Mouse (Mus musculus): Measurements from ENCODE around the gene Gm20388.

Gene Gm20388

GRCm38 (mm10) chr8:123648245-123649170 is 3737.9 kb downstream of the Gm20388 start:
- no peak for DNase-seq (ENCODE audit: extremely low spot score)

DNA sequence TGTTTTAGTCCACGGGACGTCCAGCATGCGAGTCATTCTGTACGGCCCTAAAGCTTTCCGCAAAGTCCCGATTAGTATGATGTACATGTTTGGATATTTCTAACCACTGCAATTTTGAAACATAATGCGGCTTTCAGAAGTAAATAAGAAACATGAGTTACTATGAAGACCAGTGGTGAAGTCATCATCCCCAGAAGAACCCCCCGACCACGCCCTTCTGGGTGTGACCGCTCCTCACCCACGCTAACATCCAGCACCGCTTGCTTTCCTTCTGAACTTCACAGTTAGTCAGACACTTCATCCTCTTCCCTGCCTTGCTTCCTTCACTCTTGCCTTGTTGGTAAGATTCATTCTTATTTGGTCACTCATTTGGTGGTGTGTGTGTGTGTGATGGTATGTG is 3738.8 kb downstream of the Gm20388 start:
- DNase-seq (ENCODE audit: extremely low spot score) = no peak

GRCm38 (mm10) chr8:123651390-123652098 is 3740.9 kb downstream of the Gm20388 start:
- DNase-seq (ENCODE audit: extremely low spot score) = no peak

GRCm38 (mm10) chr8:123652641-123653040 is 3742.0 kb downstream of the Gm20388 start:
- no peak for DNase-seq (ENCODE audit: extremely low spot score)

GRCm38 (mm10) chr8:123653308-123653993 is 3742.8 kb downstream of the Gm20388 start, which contains the start of gene Rhou:
Gene Rhou, plus strand, starts transcription at chr8:123653929.
- peak; percentile 96 for DNase-seq (ENCODE audit: extremely low spot score)

GRCm38 (mm10) chr8:123653994-123654569 is 3743.4 kb downstream of the Gm20388 start:
- peak; percentile 79 for DNase-seq (ENCODE audit: extremely low spot score)

GRCm38 (mm10) chr8:123654763-123655162 is 3744.1 kb downstream of the Gm20388 start:
- no peak for DNase-seq (ENCODE audit: extremely low spot score)

DNA sequence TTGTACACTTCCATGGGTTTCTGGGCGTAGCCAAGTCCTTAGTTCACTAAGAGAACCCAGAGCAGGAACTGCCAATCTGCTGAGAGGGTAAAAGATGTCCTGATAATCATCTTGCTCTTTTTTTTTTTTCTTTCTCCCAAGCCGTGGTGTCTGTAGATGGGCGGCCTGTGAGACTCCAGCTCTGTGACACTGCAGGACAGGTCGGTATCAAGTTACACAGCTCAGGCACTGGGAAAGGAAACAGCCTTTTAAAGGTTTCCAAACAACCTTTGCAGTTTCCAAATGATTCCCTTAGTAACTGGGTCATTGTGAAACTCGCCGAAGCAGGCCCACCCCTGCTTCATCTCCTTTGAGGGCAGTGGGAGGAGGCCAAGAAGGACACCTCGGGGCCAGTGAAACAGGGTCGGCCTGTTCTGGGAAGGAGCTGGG is 3744.7 kb downstream of the Gm20388 start:
- peak; percentile 67 for DNase-seq (ENCODE audit: extremely low spot score)

DNA sequence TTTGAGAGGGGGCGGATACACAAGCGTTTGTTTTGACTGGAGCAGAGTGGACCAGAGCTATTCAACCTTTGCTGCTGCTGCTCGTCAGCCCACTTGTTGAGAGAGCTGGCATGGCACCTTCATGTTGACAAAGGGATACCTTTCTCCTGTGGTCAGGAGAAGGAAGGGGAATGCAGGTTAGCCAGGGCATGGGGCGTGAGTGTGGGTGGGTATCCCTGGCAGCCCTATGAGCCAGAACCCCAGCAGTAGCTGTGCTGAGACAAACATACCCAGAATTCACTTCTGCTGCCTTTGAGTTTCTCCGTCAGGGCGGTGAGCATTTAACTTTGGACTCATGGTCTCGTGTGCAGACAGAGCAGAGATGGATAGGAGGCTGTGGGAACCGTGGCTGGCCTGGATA is 3747.2 kb downstream of the Gm20388 start:
- no peak for DNase-seq (ENCODE audit: extremely low spot score)

GRCm38 (mm10) chr8:123659469-123660057 is 3748.9 kb downstream of the Gm20388 start:
- no peak for DNase-seq (ENCODE audit: extremely low spot score)

DNA sequence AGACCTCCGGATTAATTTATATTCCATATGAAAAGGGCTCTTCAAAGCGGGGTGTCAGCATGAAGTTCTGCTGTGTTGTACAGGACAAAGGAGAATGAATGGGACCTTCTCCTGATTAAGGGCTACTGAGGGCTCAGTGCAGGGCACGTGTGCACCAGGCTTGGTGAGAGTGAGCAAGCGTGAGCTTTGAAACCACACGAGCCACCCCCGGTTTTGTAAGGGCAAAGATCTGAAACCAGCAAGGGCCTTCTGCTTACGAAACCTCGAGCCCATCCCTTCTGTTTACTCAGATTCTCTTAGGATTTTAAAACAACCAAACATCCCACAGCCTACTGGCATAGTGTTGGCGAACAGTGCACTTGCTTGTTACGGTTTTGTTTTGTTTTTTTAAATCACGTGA is 3750.9 kb downstream of the Gm20388 start:
- DNase-seq (ENCODE audit: extremely low spot score) = no peak

GRCm38 (mm10) chr8:123665580-123665979 is 3754.9 kb downstream of the Gm20388 start:
- no peak for DNase-seq (ENCODE audit: extremely low spot score)

DNA sequence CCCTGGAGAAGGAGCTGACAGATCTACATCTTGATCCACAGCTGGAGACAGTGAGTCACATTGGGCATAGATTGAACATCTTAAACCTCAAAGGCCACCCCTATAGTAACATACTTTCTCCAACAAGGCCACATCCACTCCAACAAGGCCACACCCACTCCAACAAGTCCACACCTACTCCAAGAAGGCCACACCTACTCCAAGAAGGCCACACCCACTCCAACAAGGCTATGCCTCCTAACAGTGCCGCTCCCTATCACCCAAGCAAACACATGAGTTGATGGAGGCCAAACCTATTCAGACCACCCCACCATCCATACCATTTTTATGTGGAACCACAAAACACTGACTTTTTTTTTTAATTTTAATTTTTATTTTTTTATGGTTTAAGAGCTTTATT is 3756.2 kb downstream of the Gm20388 start:
- DNase-seq (ENCODE audit: extremely low spot score) = no peak

- no peak for DNase-seq (ENCODE audit: extremely low spot score)
Observed at GRCm38 (mm10) chr8:123668681-123669080, 3758.0 kb downstream of the Gm20388 start.

DNA sequence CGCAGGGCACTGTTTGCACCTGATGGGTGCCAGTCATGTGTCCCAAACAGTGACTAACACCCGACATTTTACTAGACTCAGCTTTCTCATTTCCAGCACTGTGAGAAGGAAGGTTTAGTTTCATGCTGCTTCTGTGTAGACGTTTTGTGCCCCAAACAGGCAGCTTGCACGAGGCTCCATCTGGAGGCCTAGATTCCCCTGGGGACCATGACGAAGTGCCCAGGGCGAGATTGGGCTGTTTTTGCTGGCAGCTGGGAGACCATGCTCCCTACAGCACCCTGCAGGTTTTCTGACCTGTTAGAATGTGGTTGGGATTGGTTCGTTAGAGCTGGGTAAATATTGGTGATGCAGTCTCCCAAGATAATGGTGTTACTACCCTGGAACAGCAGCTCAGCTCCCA is 3760.1 kb downstream of the Gm20388 start:
- DNase-seq (ENCODE audit: extremely low spot score) = no peak

DNA sequence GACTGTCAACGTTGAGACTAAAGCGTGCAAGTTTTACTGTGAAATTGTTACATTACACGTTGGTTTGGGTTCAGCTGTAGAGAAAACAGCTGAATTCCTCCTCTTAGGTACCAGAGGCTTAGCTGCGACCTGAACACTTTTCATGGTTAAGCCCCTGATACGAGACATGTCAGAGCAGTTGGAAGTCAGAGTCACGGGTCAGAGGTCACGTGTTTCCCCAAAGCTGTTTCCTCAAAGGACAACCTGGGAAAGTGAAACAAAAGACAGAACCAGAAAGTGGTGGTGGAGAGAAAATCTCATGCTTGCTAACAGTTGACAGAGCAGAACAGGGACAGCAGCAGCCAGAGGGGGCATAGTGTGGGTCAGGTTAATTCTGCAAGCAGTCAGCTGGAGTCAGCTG is 3760.8 kb downstream of the Gm20388 start:
- DNase-seq (ENCODE audit: extremely low spot score) = no peak

GRCm38 (mm10) chr8:123672648-123673047 is 3762.0 kb downstream of the Gm20388 start:
- DNase-seq (ENCODE audit: extremely low spot score) = no peak

DNA sequence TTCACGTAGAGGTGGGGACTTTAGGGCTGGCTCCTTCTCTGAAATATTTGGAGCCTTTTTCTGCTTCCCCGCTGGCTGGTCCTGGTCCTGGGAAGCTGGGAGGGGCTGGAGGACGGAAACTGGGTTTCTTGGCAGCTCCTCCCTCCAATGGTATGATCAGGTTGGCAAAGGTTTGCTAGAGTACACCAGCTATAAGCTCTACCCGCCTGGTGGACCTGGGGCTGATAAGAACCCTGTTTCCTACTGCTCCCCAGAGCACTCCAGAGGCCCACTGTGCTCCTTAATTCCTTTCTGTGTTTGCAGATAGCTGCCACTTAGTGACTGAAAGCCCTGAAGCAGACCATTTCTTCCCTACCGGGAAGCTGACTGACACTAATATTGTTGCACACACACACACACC is 3765.0 kb downstream of the Gm20388 start:
- no peak for DNase-seq (ENCODE audit: extremely low spot score)

DNA sequence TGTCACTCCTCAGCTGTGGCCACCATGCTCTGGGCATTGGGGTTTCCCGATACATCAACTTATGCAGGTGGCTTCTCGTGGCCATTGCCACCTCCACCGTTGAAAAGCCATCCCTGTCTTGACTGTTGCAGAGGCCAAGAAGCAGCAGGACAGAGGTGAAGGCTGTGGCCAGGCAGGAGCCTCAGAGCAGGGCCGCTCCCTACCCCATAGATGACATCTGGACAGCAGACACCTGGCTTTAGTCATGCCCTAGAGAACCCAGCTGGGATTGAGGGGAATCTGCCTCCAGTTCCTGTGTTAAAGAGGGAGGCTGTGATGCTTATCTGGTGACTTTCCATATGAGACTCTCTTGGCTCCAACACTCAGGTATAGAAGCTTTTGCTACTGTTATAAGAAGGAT is 3767.7 kb downstream of the Gm20388 start:
- DNase-seq (ENCODE audit: extremely low spot score) = no peak

DNA sequence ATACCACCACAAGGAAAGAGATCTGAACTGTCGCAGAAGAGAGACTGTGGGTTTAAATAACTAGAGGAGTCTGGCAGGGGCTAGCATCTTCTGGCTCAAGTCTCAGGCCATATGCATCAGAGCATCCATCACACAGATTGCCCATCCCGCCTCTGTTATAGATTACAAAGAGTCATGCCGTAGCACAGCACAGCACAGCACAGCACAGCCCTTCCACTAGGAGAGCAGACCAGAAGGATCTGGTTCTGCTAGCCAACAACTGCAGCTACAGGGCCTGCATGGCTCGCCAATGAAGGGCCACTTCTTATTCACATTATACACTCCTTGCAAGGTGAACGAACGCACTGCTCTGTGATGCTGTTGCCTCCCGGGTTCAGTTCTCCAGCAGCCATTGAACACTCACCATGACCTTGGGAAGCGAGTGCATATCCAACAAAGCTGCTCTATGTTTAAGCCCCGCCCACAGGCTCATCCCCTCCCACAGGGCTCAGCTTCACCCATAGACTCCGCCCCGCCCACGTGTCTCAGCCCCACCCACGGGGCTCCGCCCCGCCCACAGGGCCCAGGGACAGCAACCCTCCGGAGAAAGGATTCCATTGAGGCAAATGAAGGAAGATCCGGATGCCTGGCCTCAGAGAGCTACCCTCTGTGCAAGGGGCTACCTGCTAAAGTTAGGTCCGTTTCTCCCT is 3771.6 kb downstream of the Gm20388 start:
- DNase-seq (ENCODE audit: extremely low spot score) = peak; percentile 88

- DNase-seq (ENCODE audit: extremely low spot score) = no peak
Observed at GRCm38 (mm10) chr8:123683321-123683720, 3772.7 kb downstream of the Gm20388 start.

Data from embryo, embryonic 9.5 days (tissue).